Mouse (Mus musculus): ENCODE measurements around the gene Nek6. TPM values are rescaled to one million over a fixed set of nuclear protein-coding genes. Genes with fewer than 3 reads are reported as not detected.

The Nek6 gene
- polyA plus RNA-seq, 1 experiment from 2014 or later: 29.9 TPM

DNA sequence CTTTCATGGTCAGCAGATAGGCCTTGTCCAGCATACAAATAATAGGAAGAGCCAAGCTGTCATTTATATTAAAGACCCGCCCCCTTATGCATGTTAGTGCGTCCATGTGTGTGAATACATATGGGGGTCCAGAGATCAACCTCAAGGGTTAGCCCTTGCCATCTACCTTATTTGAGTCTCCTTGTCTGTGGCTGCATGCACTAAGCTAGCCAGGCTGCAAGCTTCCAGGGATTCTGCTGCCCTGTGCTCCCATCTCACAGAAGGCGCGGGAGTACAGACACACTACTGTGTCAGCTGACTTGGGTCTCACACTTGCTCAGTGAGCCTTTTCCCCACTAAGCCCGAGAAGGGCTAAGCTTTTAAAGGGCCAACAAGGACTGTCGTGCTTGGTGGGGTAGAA lies 29.2 kb downstream of the Nek6 start:
- no peak overlapping the region for H3K9ac ChIP-seq
- ATAC-seq (ENCODE audit: low read depth): no peak
- 73% methylated on average over 6 of the region's 6 CpGs for WGBS (ENCODE audit: insufficient replicate concordance)
- no peaks in the 10 kb centered on the region for H3K9me3 ChIP-seq (replicated peaks)
- H3K4me1 ChIP-seq (replicated peaks): peaks cover 89% of the 10 kb centered on the region
- no peak overlapping the region for H3K4me3 ChIP-seq (replicated peaks)
- H3K27ac ChIP-seq: no peak overlapping the region
- no peaks in the 10 kb centered on the region for H3K27me3 ChIP-seq
- H3K36me3 ChIP-seq: no peaks in the 10 kb centered on the region
- DNase-seq: no peak
- H3K4me2 ChIP-seq: no peak overlapping the region

- Histone ChIP-seq H3K4me2 (no peak overlapping the region), H3K27ac (no peak overlapping the region), H3K4me3 (replicated peaks) (no peak overlapping the region), H3K9ac (no peak overlapping the region), H3K9me3 (replicated peaks) (no peaks in the 10 kb centered on the region), H3K36me3 (no peaks in the 10 kb centered on the region), H3K4me1 (replicated peaks) (peaks cover 89% of the 10 kb centered on the region), H3K27me3 (no peaks in the 10 kb centered on the region)
- WGBS (ENCODE audit: insufficient replicate concordance): 55% methylated on average over 3 of the region's 3 CpGs
- ATAC-seq (ENCODE audit: low read depth) (no peak), DNase-seq (no peak)
These were observed 29.7 kb downstream of the Nek6 start for GRCm38 (mm10) chr2:38541101-38541500.

GRCm38 (mm10) chr2:38541570-38541969 lies 30.1 kb downstream of the Nek6 start:
- ATAC-seq (ENCODE audit: low read depth) (no peak), DNase-seq (no peak)
- H3K4me2 ChIP-seq: no peak overlapping the region
- H3K36me3 ChIP-seq: no peaks in the 10 kb centered on the region
- H3K9ac ChIP-seq: no peak overlapping the region
- no peaks in the 10 kb centered on the region for H3K27me3 ChIP-seq
- H3K9me3 ChIP-seq (replicated peaks): no peaks in the 10 kb centered on the region
- WGBS (ENCODE audit: insufficient replicate concordance): 43% methylated on average over 1 of the region's 1 CpGs
- H3K4me1 ChIP-seq (replicated peaks): peaks cover 89% of the 10 kb centered on the region
- H3K4me3 ChIP-seq (replicated peaks): no peak overlapping the region
- H3K27ac ChIP-seq: no peak overlapping the region

- 0% methylated on average over 1 of the region's 1 CpGs for WGBS (ENCODE audit: insufficient replicate concordance)
- no peaks in the 10 kb centered on the region for H3K9me3 ChIP-seq (replicated peaks)
- no peaks in the 10 kb centered on the region for H3K27me3 ChIP-seq
- no peak overlapping the region for H3K4me3 ChIP-seq (replicated peaks)
- H3K9ac ChIP-seq: no peak overlapping the region
- H3K4me2 ChIP-seq: no peak overlapping the region
- H3K4me1 ChIP-seq (replicated peaks): peaks cover 88% of the 10 kb centered on the region
- DNase-seq (no peak), ATAC-seq (ENCODE audit: low read depth) (no peak)
- H3K27ac ChIP-seq: no peak overlapping the region
- no peaks in the 10 kb centered on the region for H3K36me3 ChIP-seq
These were observed 30.9 kb downstream of the Nek6 start for GRCm38 (mm10) chr2:38542366-38542765.

GRCm38 (mm10) chr2:38543158-38543557 lies 31.7 kb downstream of the Nek6 start:
- Histone ChIP-seq H3K9me3 (replicated peaks) (no peaks in the 10 kb centered on the region), H3K9ac (no peak overlapping the region), H3K4me3 (replicated peaks) (no peak overlapping the region), H3K27ac (no peak overlapping the region), H3K4me1 (replicated peaks) (peaks cover 80% of the 10 kb centered on the region), H3K36me3 (no peaks in the 10 kb centered on the region), H3K27me3 (no peaks in the 10 kb centered on the region), H3K4me2 (no peak overlapping the region)
- no peak for DNase-seq
- 49% methylated on average over 2 of the region's 2 CpGs for WGBS (ENCODE audit: insufficient replicate concordance)
- ATAC-seq (ENCODE audit: low read depth): no peak

GRCm38 (mm10) chr2:38544341-38544740 lies 32.9 kb downstream of the Nek6 start:
- no peak overlapping the region for H3K9ac ChIP-seq
- DNase-seq: no peak
- no peaks in the 10 kb centered on the region for H3K9me3 ChIP-seq (replicated peaks)
- no peak for ATAC-seq (ENCODE audit: low read depth)
- peaks cover 78% of the 10 kb centered on the region for H3K4me1 ChIP-seq (replicated peaks)
- no peak overlapping the region for H3K27ac ChIP-seq
- no peaks in the 10 kb centered on the region for H3K27me3 ChIP-seq
- no peak overlapping the region for H3K4me3 ChIP-seq (replicated peaks)
- no peak overlapping the region for H3K4me2 ChIP-seq
- H3K36me3 ChIP-seq: no peaks in the 10 kb centered on the region

- ATAC-seq (ENCODE audit: low read depth): no peak
- 64% methylated on average over 6 of the region's 6 CpGs for WGBS (ENCODE audit: insufficient replicate concordance)
- no peaks in the 10 kb centered on the region for H3K27me3 ChIP-seq
- no peaks in the 10 kb centered on the region for H3K9me3 ChIP-seq (replicated peaks)
- no peaks in the 10 kb centered on the region for H3K36me3 ChIP-seq
- no peak overlapping the region for H3K4me3 ChIP-seq (replicated peaks)
- peaks cover 73% of the 10 kb centered on the region for H3K4me1 ChIP-seq (replicated peaks)
- H3K4me2 ChIP-seq: no peak overlapping the region
- no peak overlapping the region for H3K27ac ChIP-seq
- no peak overlapping the region for H3K9ac ChIP-seq
- no peak for DNase-seq
These were observed 33.5 kb downstream of the Nek6 start for GRCm38 (mm10) chr2:38544982-38545381.

DNA sequence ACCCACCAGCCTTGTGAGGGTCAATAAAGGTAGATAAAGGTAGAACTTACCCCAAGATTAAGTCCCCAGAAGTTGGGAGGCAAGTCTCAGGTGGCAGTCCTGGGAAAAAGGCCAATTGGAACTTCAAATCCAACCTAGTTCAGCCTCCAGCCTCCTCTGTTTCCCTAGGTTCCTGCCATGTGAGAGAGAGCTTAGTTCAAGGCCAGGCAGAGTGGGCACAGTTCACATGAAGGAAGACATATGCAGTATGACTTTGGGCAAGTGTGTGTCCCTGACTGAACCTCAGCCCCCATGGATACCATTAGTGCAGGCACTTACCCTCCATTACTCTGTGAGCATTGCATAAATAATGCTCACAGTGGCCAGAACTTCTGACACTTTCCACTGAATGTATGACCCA lies 34.3 kb downstream of the Nek6 start:
- Histone ChIP-seq H3K9me3 (replicated peaks) (no peaks in the 10 kb centered on the region), H3K4me1 (replicated peaks) (peaks cover 66% of the 10 kb centered on the region), H3K4me3 (replicated peaks) (no peak overlapping the region), H3K4me2 (no peak overlapping the region), H3K27me3 (no peaks in the 10 kb centered on the region), H3K36me3 (no peaks in the 10 kb centered on the region), H3K27ac (no peak overlapping the region), H3K9ac (no peak overlapping the region)
- DNase-seq: no peak
- ATAC-seq (ENCODE audit: low read depth): no peak

DNA sequence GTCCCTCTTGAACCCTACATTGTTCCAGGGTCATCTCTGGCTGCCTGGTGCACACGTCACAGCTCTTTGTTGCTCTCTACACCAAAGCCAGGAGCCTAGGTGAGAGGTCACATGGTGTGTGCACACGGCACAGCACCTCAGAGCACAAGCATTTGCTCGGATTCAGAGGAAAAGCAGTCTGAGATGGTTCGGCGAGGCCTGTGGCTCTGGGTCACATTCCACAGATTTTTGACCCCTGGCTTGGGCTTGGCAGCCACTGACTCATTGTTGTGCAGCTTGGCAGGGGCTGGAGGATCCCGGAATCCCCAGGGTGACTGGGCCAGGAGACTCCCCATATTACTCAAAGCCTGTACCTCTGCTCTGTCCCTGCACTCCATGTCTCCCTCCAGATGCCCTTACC lies 34.8 kb downstream of the Nek6 start:
- Histone ChIP-seq H3K4me3 (replicated peaks) (no peak overlapping the region), H3K4me1 (replicated peaks) (peaks cover 60% of the 10 kb centered on the region), H3K4me2 (no peak overlapping the region), H3K27ac (no peak overlapping the region; the same call in 1 of the 2 replicates), H3K36me3 (0 out of 2 replicates have a peak, but pooled peaks cover 4% of the 10 kb centered on the region), H3K9ac (no peak overlapping the region), H3K27me3 (no peaks in the 10 kb centered on the region), H3K9me3 (replicated peaks) (no peaks in the 10 kb centered on the region)
- no peak for DNase-seq
- ATAC-seq (ENCODE audit: low read depth): no peak
- 64% methylated on average over 6 of the region's 6 CpGs for WGBS (ENCODE audit: insufficient replicate concordance)

GRCm38 (mm10) chr2:38546748-38547147 lies 35.3 kb downstream of the Nek6 start:
- Histone ChIP-seq H3K4me3 (replicated peaks) (no peak overlapping the region), H3K4me2 (no peak overlapping the region), H3K9me3 (replicated peaks) (no peaks in the 10 kb centered on the region), H3K27ac (no peak overlapping the region), H3K27me3 (no peaks in the 10 kb centered on the region), H3K9ac (no peak overlapping the region), H3K36me3 (peaks cover 9% of the 10 kb centered on the region; the same call in 1 of the 2 replicates), H3K4me1 (replicated peaks) (peaks cover 55% of the 10 kb centered on the region)
- no peak for ATAC-seq (ENCODE audit: low read depth)
- DNase-seq: no peak
- 78% methylated on average over 5 of the region's 5 CpGs for WGBS (ENCODE audit: insufficient replicate concordance)

DNA sequence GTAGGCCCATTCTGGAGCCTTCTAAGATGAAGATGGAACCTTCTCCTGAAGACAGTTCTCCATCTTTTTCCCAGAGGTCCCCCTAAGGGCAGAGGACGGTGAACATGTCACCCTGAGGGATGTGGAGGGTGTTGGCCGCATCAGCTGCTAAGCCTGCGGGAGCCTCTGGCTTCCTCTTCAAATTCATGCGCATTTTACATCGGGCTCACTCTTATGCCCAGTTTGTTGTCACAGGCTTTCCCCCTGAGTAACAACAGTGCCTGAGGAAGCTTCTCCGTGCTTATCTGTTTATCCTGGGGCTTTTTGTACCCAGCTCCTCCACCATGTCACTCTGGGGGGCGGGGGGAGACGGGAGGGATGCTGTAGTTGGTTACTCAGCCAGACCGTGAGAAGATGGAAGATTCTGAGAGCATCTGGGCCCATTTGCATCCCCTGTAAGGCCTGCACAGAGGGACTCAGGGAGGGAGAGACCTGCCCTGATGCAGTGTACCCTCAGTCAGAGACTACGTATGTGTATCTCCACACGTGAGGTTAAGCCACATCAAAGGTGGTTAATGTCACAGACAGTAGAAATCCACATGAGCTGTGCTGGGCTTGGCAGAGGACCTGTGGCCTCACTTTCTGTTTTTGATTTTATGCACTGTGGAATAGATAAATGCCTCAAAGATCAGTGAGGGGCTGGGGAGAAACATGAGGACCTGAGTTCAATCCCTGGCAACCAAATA lies 36.5 kb downstream of the Nek6 start:
- DNase-seq (no peak), ATAC-seq (ENCODE audit: low read depth) (no peak)
- H3K27ac ChIP-seq: no peak overlapping the region
- WGBS (ENCODE audit: insufficient replicate concordance): 61% methylated on average over 11 of the region's 11 CpGs
- H3K4me2 ChIP-seq: no peak overlapping the region
- H3K9me3 ChIP-seq (replicated peaks): no peaks in the 10 kb centered on the region
- H3K9ac ChIP-seq: no peak overlapping the region
- peaks cover 14% of the 10 kb centered on the region; the same call in 1 of the 2 replicates for H3K36me3 ChIP-seq
- H3K27me3 ChIP-seq: no peaks in the 10 kb centered on the region
- no peak overlapping the region for H3K4me3 ChIP-seq (replicated peaks)
- peaks cover 43% of the 10 kb centered on the region for H3K4me1 ChIP-seq (replicated peaks)

- Histone ChIP-seq H3K4me3 (replicated peaks) (no peak overlapping the region), H3K9me3 (replicated peaks) (no peaks in the 10 kb centered on the region), H3K27me3 (no peaks in the 10 kb centered on the region), H3K27ac (no peak overlapping the region), H3K4me1 (replicated peaks) (peaks cover 2% of the 10 kb centered on the region), H3K36me3 (peaks cover 14% of the 10 kb centered on the region; the same call in 1 of the 2 replicates), H3K9ac (no peak overlapping the region), H3K4me2 (no peak overlapping the region)
- ATAC-seq (ENCODE audit: low read depth) (no peak), DNase-seq (no peak)
- 83% methylated on average over 15 of the region's 15 CpGs for WGBS (ENCODE audit: insufficient replicate concordance)
These were observed 40.6 kb downstream of the Nek6 start for GRCm38 (mm10) chr2:38552004-38552443.
